9 mouse cellular contexts compared by ENCODE assay signal in genomic region chr13:72639441-72640130, GRCm38 (mm10). TPM values are rescaled to one million over a fixed set of nuclear protein-coding genes. Genes with fewer than 3 reads are reported as not detected.
DNase-seq lines count a peak whose midpoint lies in the region; ATAC-seq lines count a peak whose summit lies in the region.
"Had no signal": no experiment of that assay in that cellular context is flagged by ENCODE, and none has a peak within 500 bp of the region (broad histone marks: within the 10 kb centered on the region; RNA-seq: fewer than 3 reads in every experiment).

No protein-coding gene starts in this region.

- no peaks in the 10 kb centered on the region for H3K36me3 ChIP-seq in erythroblast, embryonic 14.5 days (ENCODE audit: control insufficient read depth)
- no peaks in the 10 kb centered on the region for H3K36me3 ChIP-seq in embryonic facial prominence, embryonic 15.5 days
- no peaks in the 10 kb centered on the region for H3K36me3 ChIP-seq in intestine, embryonic 14.5 days (ENCODE audit: control insufficient read depth, insufficient read depth, low read length)
- no peaks in the 10 kb centered on the region for H3K36me3 ChIP-seq in midbrain, embryonic 13.5 days

- peak overlapping the region; percentile 82 for H3K4me2 ChIP-seq in embryonic facial prominence, embryonic 15.5 days (replicated peaks)
- H3K4me2 ChIP-seq in intestine, embryonic 14.5 days (ENCODE audit: low read length): peak overlapping the region; percentile 71
- peak overlapping the region; percentile 60 for H3K4me2 ChIP-seq in midbrain, embryonic 13.5 days (replicated peaks)

- DNase-seq in ES-CJ7 (ENCODE audit: low read depth, low spot score): peak; percentile 44
- peak; percentile 85 for DNase-seq in intestine, embryonic 14.5 days (ENCODE audit: low spot score)
- DNase-seq in ovary, postnatal 10 days (ENCODE audit: low spot score): no peak
- no peak for DNase-seq in thymus, postnatal 4 days

- peak overlapping the region; percentile 15; the same call in 1 of the 2 replicates for H3K9ac ChIP-seq in embryonic facial prominence, embryonic 15.5 days
- peak overlapping the region; percentile 22; the same call in 1 of the 2 replicates for H3K9ac ChIP-seq in intestine, embryonic 14.5 days (ENCODE audit: low read length)
- peak overlapping the region; percentile 62 for H3K9ac ChIP-seq in midbrain, embryonic 13.5 days (replicated peaks)

- ATAC-seq in erythroblast, adult 5-6 weeks (replicated peaks; ENCODE audit: low FRiP score, poor library complexity, severe bottlenecking): no peak
- ATAC-seq in embryonic facial prominence, embryonic 15.5 days (ENCODE audit: insufficient number of reproducible peaks, low FRiP score, low TSS enrichment, low read depth): peak; percentile 24; the same call in 1 of the 2 replicates
- ATAC-seq in intestine, embryonic 14.5 days (replicated peaks; ENCODE audit: low FRiP score, low TSS enrichment, low read depth): peak; percentile 52
- peak; percentile 61 for ATAC-seq in midbrain, embryonic 13.5 days

- WGBS in embryonic facial prominence, embryonic 15.5 days: under 1% methylated on average over 32 of the region's 32 CpGs
- under 1% methylated on average over 32 of the region's 32 CpGs for WGBS in intestine, embryonic 14.5 days
- 2% methylated on average over 32 of the region's 32 CpGs for WGBS in midbrain, embryonic 13.5 days

- peaks cover 68% of the 10 kb centered on the region for H3K27me3 ChIP-seq in erythroblast, embryonic 14.5 days (ENCODE audit: control insufficient read depth)
- peaks cover 78% of the 10 kb centered on the region for H3K27me3 ChIP-seq in embryonic facial prominence, embryonic 15.5 days
- peaks cover 83% of the 10 kb centered on the region for H3K27me3 ChIP-seq in intestine, embryonic 14.5 days (replicated peaks; ENCODE audit: control insufficient read depth, insufficient read depth, low read length)
- peaks cover 80% of the 10 kb centered on the region for H3K27me3 ChIP-seq in midbrain, embryonic 13.5 days

- peak overlapping the region; percentile 24 for H3K4me3 ChIP-seq in erythroblast, embryonic 14.5 days (replicated peaks)
- peak overlapping the region; percentile 50 for H3K4me3 ChIP-seq in embryonic facial prominence, embryonic 15.5 days (replicated peaks)
- H3K4me3 ChIP-seq in intestine, embryonic 14.5 days (ENCODE audit: low read depth, low read length): peak overlapping the region; percentile 44
- H3K4me3 ChIP-seq in midbrain, embryonic 13.5 days (replicated peaks): peak overlapping the region; percentile 36

- H3K4me1 ChIP-seq in erythroblast, embryonic 14.5 days (ENCODE audit: control insufficient read depth): no peaks in the 10 kb centered on the region
- peaks cover 22% of the 10 kb centered on the region for H3K4me1 ChIP-seq in embryonic facial prominence, embryonic 15.5 days
- 0 out of 2 replicates have a peak, but pooled peaks cover 3% of the 10 kb centered on the region for H3K4me1 ChIP-seq in intestine, embryonic 14.5 days (replicated peaks; ENCODE audit: control insufficient read depth, insufficient read depth, low read length)
- H3K4me1 ChIP-seq in midbrain, embryonic 13.5 days (replicated peaks): peaks cover 52% of the 10 kb centered on the region

- H3K27ac ChIP-seq in embryonic facial prominence, embryonic 15.5 days (replicated peaks): peak overlapping the region; percentile 51
- H3K27ac ChIP-seq in intestine, embryonic 14.5 days (ENCODE audit: low read depth): no peak overlapping the region
- no peak overlapping the region for H3K27ac ChIP-seq in midbrain, embryonic 13.5 days

- H3K9me3 ChIP-seq in erythroblast, embryonic 14.5 days (ENCODE audit: control insufficient read depth, low read length): no peaks in the 10 kb centered on the region
- H3K9me3 ChIP-seq in embryonic facial prominence, embryonic 15.5 days (replicated peaks): no peaks in the 10 kb centered on the region
- no peaks in the 10 kb centered on the region for H3K9me3 ChIP-seq in intestine, embryonic 14.5 days (ENCODE audit: control insufficient read depth, low read length)
- no peaks in the 10 kb centered on the region for H3K9me3 ChIP-seq in midbrain, embryonic 13.5 days

RNA-seq across cellular contexts. Expression of gene Irx2, which starts 11.0 kb away (rescaled TPM):
- polyA plus RNA-seq in erythroblast, embryonic 14.5 days (2012): not detected in 2 replicates
- not detected in 2 replicates for total RNA-seq in erythroblast, adult 5-6 weeks (2015; ENCODE audit: low replicate concordance)
- total RNA-seq in erythroblast, adult 5-6 weeks (2017; ENCODE audit: low replicate concordance): not detected in 2 replicates
- polyA plus RNA-seq in embryonic facial prominence, embryonic 15.5 days (2015; fragmentation: Nextera tagmentation; extraction: Ambion mirVana): 35.2 and 37.1 TPM in 2 replicates
- polyA plus RNA-seq in intestine, embryonic 14.5 days (2014; fragmentation: Nextera tagmentation; extraction: Ambion mirVana): 0.22 and 0.74 TPM in 2 replicates
- polyA plus RNA-seq in midbrain, embryonic 13.5 days (2015; fragmentation: Nextera tagmentation; extraction: Ambion mirVana): 36.7 and 45.1 TPM in 2 replicates
- total RNA-seq: MEL had no signal

Comparison
In these comparisons a context has a peak if more than half of its experiments do, and no peak if none do; other contexts are left out.
1. DNase-seq: peak in ES-CJ7 (single experiment) and intestine, embryonic 14.5 days (single experiment); none in ovary, postnatal 10 days (single experiment) and thymus, postnatal 4 days (single experiment).
2. RNA of gene Irx2, which starts 11.0 kb away (polyA plus RNA-seq): 36.7 to 45.1 TPM in midbrain, embryonic 13.5 days and 35.2 to 37.1 TPM in embryonic facial prominence, embryonic 15.5 days; 0.22 to 0.74 TPM in intestine, embryonic 14.5 days and not detected in erythroblast, embryonic 14.5 days; every median in the first group is over 10 times any median in the second.
3. Peak in every context shown above with its lines, with median percentiles within 50 percentile points of each other: H3K4me3 ChIP-seq, H3K4me2 ChIP-seq and H3K9ac ChIP-seq.